Mouse (Mus musculus): ENCODE measurements around the gene Kcnq1. TPM values are rescaled to one million over a fixed set of nuclear protein-coding genes. Genes with fewer than 3 reads are reported as not detected.

Gene Kcnq1
- polyA plus RNA-seq, 1 experiment: not detected

GRCm38 (mm10) chr7:143359762-143360161 is 253.6 kb downstream of the Kcnq1 start:
- Histone ChIP-seq H3K9me3 (no peaks in the 10 kb centered on the region), H3K4me3 (replicated peaks) (no peak overlapping the region), H3K36me3 (replicated peaks; ENCODE audit: low read length) (no peaks in the 10 kb centered on the region), H3K27me3 (replicated peaks) (peaks cover 79% of the 10 kb centered on the region), H3K4me1 (no peaks in the 10 kb centered on the region)
- TF ChIP-seq FLI1 (IDR thresholded peaks at IDR 0.05; ENCODE audit: low read length) (no peak), GATA1 (IDR thresholded peaks at IDR 0.05; ENCODE audit: borderline replicate concordance, low read length) (no peak)

GRCm38 (mm10) chr7:143360776-143361175 is 254.6 kb downstream of the Kcnq1 start:
- H3K36me3 ChIP-seq (replicated peaks; ENCODE audit: low read length): no peaks in the 10 kb centered on the region
- H3K27me3 ChIP-seq (replicated peaks): peaks cover 87% of the 10 kb centered on the region
- no peak overlapping the region for H3K4me3 ChIP-seq (replicated peaks)
- H3K4me1 ChIP-seq: peaks cover 4% of the 10 kb centered on the region; the same call in 1 of the 2 replicates
- H3K9me3 ChIP-seq: no peaks in the 10 kb centered on the region
- TF ChIP-seq FLI1 (IDR thresholded peaks at IDR 0.05; ENCODE audit: low read length): no peak
- no peak for TF ChIP-seq GATA1 (IDR thresholded peaks at IDR 0.05; ENCODE audit: borderline replicate concordance, low read length)

GRCm38 (mm10) chr7:143364092-143364832 is 258.1 kb downstream of the Kcnq1 start:
- TF ChIP-seq FLI1 (IDR thresholded peaks at IDR 0.05; ENCODE audit: low read length) (no peak), GATA1 (IDR thresholded peaks at IDR 0.05; ENCODE audit: borderline replicate concordance, low read length) (no peak)
- Histone ChIP-seq H3K27me3 (replicated peaks) (peaks cover 76% of the 10 kb centered on the region), H3K4me3 (replicated peaks) (no peak overlapping the region), H3K36me3 (replicated peaks; ENCODE audit: low read length) (no peaks in the 10 kb centered on the region), H3K4me1 (peaks cover 27% of the 10 kb centered on the region), H3K9me3 (no peaks in the 10 kb centered on the region)

- TF ChIP-seq FLI1 (IDR thresholded peaks at IDR 0.05; ENCODE audit: low read length): no peak
- no peak for TF ChIP-seq GATA1 (IDR thresholded peaks at IDR 0.05; ENCODE audit: borderline replicate concordance, low read length)
- H3K4me3 ChIP-seq (replicated peaks): no peak overlapping the region
- H3K4me1 ChIP-seq: peaks cover 27% of the 10 kb centered on the region
- peaks cover 66% of the 10 kb centered on the region for H3K27me3 ChIP-seq (replicated peaks)
- no peaks in the 10 kb centered on the region for H3K36me3 ChIP-seq (replicated peaks; ENCODE audit: low read length)
- no peaks in the 10 kb centered on the region for H3K9me3 ChIP-seq
Measured at GRCm38 (mm10) chr7:143364969-143365839, 259.0 kb downstream of the Kcnq1 start.

GRCm38 (mm10) chr7:143367366-143368266 is 261.5 kb downstream of the Kcnq1 start:
- TF ChIP-seq GATA1 (IDR thresholded peaks at IDR 0.05; ENCODE audit: borderline replicate concordance, low read length) (no peak), FLI1 (IDR thresholded peaks at IDR 0.05; ENCODE audit: low read length) (no peak)
- Histone ChIP-seq H3K9me3 (no peaks in the 10 kb centered on the region), H3K27me3 (replicated peaks) (peaks cover 51% of the 10 kb centered on the region), H3K4me3 (replicated peaks) (peak overlapping the region; percentile 88), H3K4me1 (peaks cover 30% of the 10 kb centered on the region), H3K36me3 (replicated peaks; ENCODE audit: low read length) (no peaks in the 10 kb centered on the region)

- peaks cover 36% of the 10 kb centered on the region for H3K4me1 ChIP-seq
- peak overlapping the region; percentile 88 for H3K4me3 ChIP-seq (replicated peaks)
- TF ChIP-seq FLI1 (IDR thresholded peaks at IDR 0.05; ENCODE audit: low read length): no peak
- TF ChIP-seq GATA1 (IDR thresholded peaks at IDR 0.05; ENCODE audit: borderline replicate concordance, low read length): no peak
- peaks cover 47% of the 10 kb centered on the region for H3K27me3 ChIP-seq (replicated peaks)
- H3K36me3 ChIP-seq (replicated peaks; ENCODE audit: low read length): no peaks in the 10 kb centered on the region
- no peaks in the 10 kb centered on the region for H3K9me3 ChIP-seq
Measured at GRCm38 (mm10) chr7:143368267-143368643, 262.1 kb downstream of the Kcnq1 start.

GRCm38 (mm10) chr7:143371336-143371735 is 265.2 kb downstream of the Kcnq1 start:
- H3K36me3 ChIP-seq (replicated peaks; ENCODE audit: low read length): no peaks in the 10 kb centered on the region
- no peak for TF ChIP-seq GATA1 (IDR thresholded peaks at IDR 0.05; ENCODE audit: borderline replicate concordance, low read length)
- no peak for TF ChIP-seq FLI1 (IDR thresholded peaks at IDR 0.05; ENCODE audit: low read length)

GRCm38 (mm10) chr7:143373265-143373664 is 267.1 kb downstream of the Kcnq1 start:
- Histone ChIP-seq H3K4me1 (peaks cover 23% of the 10 kb centered on the region), H3K9me3 (no peaks in the 10 kb centered on the region), H3K27me3 (replicated peaks) (peaks cover 56% of the 10 kb centered on the region), H3K36me3 (replicated peaks; ENCODE audit: low read length) (no peaks in the 10 kb centered on the region), H3K4me3 (replicated peaks) (no peak overlapping the region)
- TF ChIP-seq FLI1 (IDR thresholded peaks at IDR 0.05; ENCODE audit: low read length) (no peak), GATA1 (IDR thresholded peaks at IDR 0.05; ENCODE audit: borderline replicate concordance, low read length) (no peak)

More at GRCm38 (mm10) chr7:143371336-143371735, 265.2 kb downstream of the Kcnq1 start:
- Histone ChIP-seq H3K9me3 (no peaks in the 10 kb centered on the region), H3K27me3 (replicated peaks) (peaks cover 42% of the 10 kb centered on the region), H3K4me1 (peaks cover 42% of the 10 kb centered on the region), H3K4me3 (replicated peaks) (no peak overlapping the region)

- no peaks in the 10 kb centered on the region for H3K9me3 ChIP-seq
- H3K27me3 ChIP-seq (replicated peaks): peaks cover 76% of the 10 kb centered on the region
- no peak for TF ChIP-seq GATA1 (IDR thresholded peaks at IDR 0.05; ENCODE audit: borderline replicate concordance, low read length)
- no peak for TF ChIP-seq FLI1 (IDR thresholded peaks at IDR 0.05; ENCODE audit: low read length)
Measured at GRCm38 (mm10) chr7:143375945-143376344, 269.8 kb downstream of the Kcnq1 start.

More at GRCm38 (mm10) chr7:143375945-143376344, 269.8 kb downstream of the Kcnq1 start:
- Histone ChIP-seq H3K4me3 (replicated peaks) (no peak overlapping the region), H3K36me3 (replicated peaks; ENCODE audit: low read length) (no peaks in the 10 kb centered on the region), H3K4me1 (peaks cover 22% of the 10 kb centered on the region)
